Comparison of ENCODE assay signal across 34 mouse cellular contexts in genomic region chr8:95845026-95845425, GRCm38 (mm10).
"Had no signal": no experiment of that assay in that cellular context is flagged by ENCODE, and none has a peak within 500 bp of the region (broad histone marks: within the 10 kb centered on the region; RNA-seq: fewer than 3 reads in every experiment).

No protein-coding gene starts in this region.

- H3K9me3 ChIP-seq: heart, embryonic 12.5 days; heart, embryonic 13.5 days; heart, embryonic 15.5 days; hindbrain, embryonic 10.5 days; hindbrain, embryonic 12.5 days; hindbrain, embryonic 13.5 days; hindbrain, embryonic 15.5 days; intestine, embryonic 15.5 days; kidney, embryonic 15.5 days had no signal

- DNase-seq: heart, postnatal 10 days; heart, postnatal 14 days; heart, postnatal 36 days; heart, postnatal 4 days; kidney, adult 11 months; kidney, adult 18-20 months; kidney, adult 2 months; kidney, adult 8-10 months; kidney, adult 9 months; kidney, postnatal 10 days; kidney, postnatal 14 days; kidney, postnatal 25 days; kidney, postnatal 36 days; kidney, postnatal 4 days; layer of hippocampus, adult 9-11 months; layer of hippocampus, postnatal 36 days had no signal

- H3K27ac ChIP-seq: heart, embryonic 13.5 days; heart, embryonic 15.5 days; hindbrain, embryonic 10.5 days; hindbrain, embryonic 12.5 days; hindbrain, embryonic 13.5 days; hindbrain, embryonic 14.5 days; hindbrain, embryonic 15.5 days; hindbrain, postnatal 0 days; intestine, embryonic 15.5 days; kidney, embryonic 15.5 days; kidney, postnatal 0 days; layer of hippocampus, adult 2 months had no signal

- ATAC-seq: hindbrain, embryonic 16.5 days; hindbrain, postnatal 0 days; inflammation-experienced regulatory T-cells, adult 6 months; intestine, embryonic 15.5 days; intestine, embryonic 16.5 days; intestine, postnatal 0 days had no signal

- H3K4me1 ChIP-seq: hindbrain, embryonic 10.5 days; hindbrain, embryonic 12.5 days; hindbrain, embryonic 13.5 days; hindbrain, embryonic 15.5 days; intestine, embryonic 15.5 days; kidney, embryonic 15.5 days had no signal

- H3K9ac ChIP-seq: heart, embryonic 12.5 days; heart, embryonic 15.5 days; hindbrain, embryonic 12.5 days; hindbrain, embryonic 13.5 days; hindbrain, embryonic 14.5 days; hindbrain, embryonic 15.5 days; intestine, embryonic 15.5 days; kidney, embryonic 15.5 days had no signal

- H3K4me2 ChIP-seq: heart, embryonic 11.5 days; heart, embryonic 12.5 days; heart, embryonic 13.5 days; heart, embryonic 15.5 days; hindbrain, embryonic 12.5 days; hindbrain, embryonic 13.5 days; hindbrain, embryonic 14.5 days; hindbrain, embryonic 15.5 days; intestine, embryonic 15.5 days; kidney, embryonic 15.5 days had no signal

- H3K27me3 ChIP-seq: heart, embryonic 12.5 days; heart, embryonic 13.5 days; heart, embryonic 15.5 days; hindbrain, embryonic 12.5 days; hindbrain, embryonic 13.5 days; hindbrain, embryonic 15.5 days; intestine, embryonic 15.5 days; kidney, embryonic 15.5 days had no signal

- H3K4me3 ChIP-seq: heart, embryonic 12.5 days; heart, embryonic 13.5 days; heart, embryonic 15.5 days; hindbrain, embryonic 10.5 days; hindbrain, embryonic 12.5 days; hindbrain, embryonic 13.5 days; hindbrain, embryonic 15.5 days; intestine, embryonic 15.5 days; kidney, embryonic 15.5 days; layer of hippocampus, adult 2 months had no signal
